Mouse (Mus musculus) testis, postnatal 14 days (tissue): ENCODE measurements at regions not wholly inside any gene's neighbourhood (a gene's known extent, or its start where the extent isn't known, plus 50 kb on each side); places are given as distances from the start of the nearest gene placed in this dataset.

ENCODE experiments used
- DNase-seq: peaks from one replicate; pipeline ENCODE4 v3.0.0; 2021; ENCODE audit warnings: low spot score

GRCm38 (mm10) chr12:10079482-10079881 lies 290.3 kb upstream of the Nt5c1b start:
- no peak for DNase-seq

- DNase-seq: no peak
These were observed 256.8 kb upstream of the Nt5c1b start for GRCm38 (mm10) chr12:10112874-10113453.

GRCm38 (mm10) chr12:10122102-10122501 lies 247.7 kb upstream of the Nt5c1b start:
- DNase-seq: no peak

- no peak for DNase-seq
These were observed 241.7 kb upstream of the Nt5c1b start for GRCm38 (mm10) chr12:10127995-10128573.

GRCm38 (mm10) chr12:10134141-10134540 lies 235.6 kb upstream of the Nt5c1b start:
- no peak for DNase-seq

- DNase-seq: no peak
These were observed 233.9 kb upstream of the Nt5c1b start for GRCm38 (mm10) chr12:10135915-10136314.

GRCm38 (mm10) chr12:10140131-10140530 lies 229.6 kb upstream of the Nt5c1b start:
- no peak for DNase-seq

- DNase-seq: no peak
These were observed 208.9 kb upstream of the Nt5c1b start for GRCm38 (mm10) chr12:10160837-10161236.

GRCm38 (mm10) chr12:10168042-10168441 lies 201.7 kb upstream of the Nt5c1b start:
- DNase-seq: no peak

- DNase-seq: no peak
These were observed 201.2 kb upstream of the Nt5c1b start for GRCm38 (mm10) chr12:10168581-10168980.

- no peak for DNase-seq
These were observed 191.1 kb upstream of the Nt5c1b start for GRCm38 (mm10) chr12:10178718-10179117.

- DNase-seq: no peak
These were observed 190.5 kb upstream of the Nt5c1b start for GRCm38 (mm10) chr12:10179147-10179814.

- no peak for DNase-seq
These were observed 189.8 kb upstream of the Nt5c1b start for GRCm38 (mm10) chr12:10179815-10180468.

- no peak for DNase-seq
These were observed 187.2 kb upstream of the Nt5c1b start for GRCm38 (mm10) chr12:10182589-10182988.

GRCm38 (mm10) chr12:10186576-10186975 lies 183.2 kb upstream of the Nt5c1b start:
- DNase-seq: no peak

GRCm38 (mm10) chr12:10189746-10190145 lies 180.0 kb upstream of the Nt5c1b start:
- DNase-seq: no peak

GRCm38 (mm10) chr12:10197906-10198460 lies 171.8 kb upstream of the Nt5c1b start:
- no peak for DNase-seq

- DNase-seq: no peak
These were observed 159.9 kb upstream of the Nt5c1b start for GRCm38 (mm10) chr12:10209841-10210240.

- DNase-seq: no peak
These were observed 147.0 kb upstream of the Nt5c1b start for GRCm38 (mm10) chr12:10222821-10223220.

- DNase-seq: no peak
These were observed 145.9 kb upstream of the Nt5c1b start for GRCm38 (mm10) chr12:10223832-10224231.

GRCm38 (mm10) chr12:10231144-10231543 lies 138.6 kb upstream of the Nt5c1b start:
- no peak for DNase-seq

- DNase-seq: no peak
These were observed 138.1 kb upstream of the Nt5c1b start for GRCm38 (mm10) chr12:10231683-10232082.

GRCm38 (mm10) chr12:10248110-10248509 lies 121.7 kb upstream of the Nt5c1b start:
- no peak for DNase-seq
